Mouse (Mus musculus) forelimb bud, embryonic 11.5 days (tissue): ENCODE results near the gene Tspan33.

Source experiments
- DNase-seq: peaks from one replicate; pipeline ENCODE4 v3.0.0-alpha.2; 2012; ENCODE audit warnings: low read depth, low spot score

Gene Tspan33

DNA sequence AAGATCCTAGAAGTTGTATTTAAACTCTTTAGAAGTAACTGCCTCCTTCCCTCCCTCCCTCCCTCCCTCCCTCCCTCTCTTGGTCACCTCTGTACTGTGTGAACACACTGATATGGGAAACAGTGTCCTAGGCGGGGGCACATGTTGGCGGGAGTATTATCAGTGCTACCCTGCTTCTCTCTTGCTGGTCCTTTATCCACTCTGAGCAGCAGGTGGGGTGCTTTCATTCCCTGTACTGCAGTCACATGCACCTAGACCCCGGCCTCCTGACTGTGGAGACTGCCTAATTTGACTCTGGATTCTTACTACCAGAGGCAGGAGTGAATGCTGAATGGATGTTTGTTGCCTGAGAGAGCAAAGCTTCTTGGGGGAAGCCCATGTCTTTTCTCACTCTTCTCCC, 3.5 kb downstream of the Tspan33 start:
- no peak for DNase-seq

DNA sequence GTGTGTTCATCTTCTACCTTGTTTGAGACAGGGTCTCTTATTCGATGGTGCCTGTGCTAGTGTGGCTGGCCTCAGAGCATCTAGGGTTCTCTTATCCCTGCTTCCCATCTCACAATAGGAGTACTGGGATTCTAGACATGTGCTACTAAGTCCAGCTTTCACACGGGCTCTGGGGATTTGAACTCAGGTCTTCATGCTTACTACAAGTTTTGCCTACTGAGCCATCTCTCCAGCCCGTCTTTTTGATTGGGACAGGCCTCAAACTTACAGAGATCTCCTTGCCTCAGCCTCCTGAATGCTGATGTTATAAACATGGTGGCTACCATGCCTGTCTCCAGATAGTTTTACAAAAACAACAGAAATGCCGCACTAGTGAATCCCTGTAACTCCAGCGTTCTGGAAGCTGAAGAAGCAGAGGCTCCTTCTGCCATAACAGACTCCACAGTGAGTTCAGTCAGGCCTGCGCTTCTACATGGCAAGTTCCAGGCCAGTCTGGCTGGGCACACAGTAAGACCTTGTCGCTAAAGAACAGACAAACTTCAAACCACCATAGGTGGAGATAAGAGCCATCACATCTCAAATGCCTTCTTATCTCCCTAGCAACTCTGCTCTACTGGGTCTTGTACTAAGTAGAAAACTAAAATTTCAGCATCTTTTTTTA, 5.2 kb downstream of the Tspan33 start:
- no peak for DNase-seq

GRCm38 (mm10) chr6:29701051-29701450, 7.0 kb downstream of the Tspan33 start:
- DNase-seq = no peak

DNA sequence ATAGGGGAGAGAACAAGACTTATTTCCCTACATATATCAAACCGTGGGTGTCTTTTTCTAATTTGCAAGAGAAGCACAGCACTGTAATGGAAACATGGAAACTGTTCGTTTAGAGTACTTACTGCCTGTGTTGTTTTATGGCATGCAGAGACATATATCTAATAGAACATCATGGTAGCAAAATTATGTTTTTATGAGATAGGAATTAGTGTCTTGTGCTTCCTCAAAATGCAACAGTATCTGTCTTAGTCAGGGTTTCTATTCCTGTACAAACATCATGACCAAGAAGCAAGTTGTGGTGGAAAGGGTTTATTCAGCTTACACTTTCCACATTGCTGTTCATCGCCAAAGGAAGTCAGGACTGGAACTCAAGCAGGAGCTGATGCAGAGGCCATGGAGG, 8.1 kb downstream of the Tspan33 start:
- DNase-seq = no peak

DNA sequence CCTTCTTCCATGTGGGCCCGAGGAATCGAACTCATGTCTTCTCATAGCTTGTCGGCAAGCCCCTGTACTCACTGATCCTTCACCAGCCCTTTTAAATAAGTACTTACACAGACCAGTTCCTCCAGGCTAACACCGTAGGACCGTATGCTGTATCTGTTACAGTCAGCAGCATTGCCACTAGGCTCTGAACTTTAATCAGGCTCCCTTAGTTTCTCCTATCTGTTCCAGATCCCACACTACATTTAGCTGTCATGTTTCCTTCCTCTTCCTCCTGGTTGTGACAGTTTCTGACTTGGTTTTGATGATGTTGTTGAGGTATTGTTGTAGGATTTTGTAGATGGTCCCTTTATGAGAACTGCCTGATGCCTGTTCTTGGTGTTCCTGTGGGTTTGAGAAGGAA, 10.1 kb downstream of the Tspan33 start:
- no peak for DNase-seq

- no peak for DNase-seq
These were observed 13.9 kb downstream of the Tspan33 start for GRCm38 (mm10) chr6:29707902-29708301.

GRCm38 (mm10) chr6:29711318-29711717, 17.3 kb downstream of the Tspan33 start:
- peak; percentile 48 for DNase-seq

DNA sequence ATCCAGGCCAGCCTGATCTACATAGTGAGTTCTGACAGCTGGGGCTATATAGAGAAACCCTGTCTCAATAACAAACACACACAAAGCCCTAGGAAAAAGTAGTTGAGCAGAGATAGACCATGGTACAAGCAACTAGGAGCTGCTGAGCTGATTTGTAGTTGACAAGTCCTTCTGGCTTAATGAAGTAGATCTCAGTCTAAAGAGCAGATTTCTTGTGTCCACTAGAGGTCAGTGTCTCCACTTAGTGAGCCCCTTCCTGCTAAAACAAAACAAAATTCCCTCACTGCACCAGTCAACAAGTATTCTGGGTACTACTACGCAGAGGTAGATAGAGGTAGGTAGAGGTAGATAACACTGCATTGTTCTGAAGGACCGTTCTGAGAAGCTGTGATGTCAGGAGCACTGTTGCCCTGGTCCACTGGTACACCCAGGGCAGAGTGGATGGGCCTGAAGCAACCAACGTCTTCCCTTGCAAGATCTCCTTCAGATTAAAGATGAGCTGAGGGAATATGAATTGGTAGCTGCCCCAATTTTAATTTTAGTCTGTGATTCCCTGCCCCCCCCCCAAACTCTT, 18.1 kb downstream of the Tspan33 start:
- peak; percentile 78 for DNase-seq

DNA sequence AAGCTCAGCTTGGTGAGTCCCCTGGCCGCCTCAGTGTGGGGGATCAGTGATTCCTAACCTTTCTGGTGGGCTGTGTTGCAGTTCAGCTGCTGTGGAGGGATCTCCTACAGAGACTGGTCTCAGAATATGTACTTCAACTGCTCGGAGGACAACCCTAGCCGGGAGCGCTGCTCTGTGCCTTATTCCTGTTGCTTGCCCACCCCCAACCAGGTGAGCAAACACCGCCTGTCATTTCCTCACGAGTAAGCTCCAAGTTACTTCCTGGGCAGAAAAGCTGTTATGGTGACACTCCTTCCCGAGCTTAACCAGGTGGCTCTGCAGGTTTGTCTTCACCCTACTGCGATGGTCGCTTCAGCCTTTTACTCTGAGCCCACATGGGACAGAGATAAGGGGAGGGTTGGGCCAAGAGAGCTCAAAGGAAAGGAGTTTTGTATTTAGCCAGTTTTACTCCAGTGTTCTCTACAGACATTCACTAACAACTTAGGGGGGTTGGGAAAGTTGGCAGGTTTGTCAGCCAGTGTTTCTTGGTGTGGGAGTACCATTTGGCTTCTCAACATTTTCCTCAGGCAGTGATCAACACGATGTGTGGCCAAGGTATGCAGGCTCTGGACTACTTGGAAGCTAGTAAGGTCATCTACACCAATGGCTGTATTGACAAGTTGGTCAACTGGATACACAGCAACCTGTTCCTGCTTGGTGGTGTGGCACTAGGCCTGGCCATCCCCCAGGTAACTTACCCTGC, 22.8 kb downstream of the Tspan33 start:
- no peak for DNase-seq

GRCm38 (mm10) chr6:29717541-29717940, 23.5 kb downstream of the Tspan33 start:
- no peak for DNase-seq

DNA sequence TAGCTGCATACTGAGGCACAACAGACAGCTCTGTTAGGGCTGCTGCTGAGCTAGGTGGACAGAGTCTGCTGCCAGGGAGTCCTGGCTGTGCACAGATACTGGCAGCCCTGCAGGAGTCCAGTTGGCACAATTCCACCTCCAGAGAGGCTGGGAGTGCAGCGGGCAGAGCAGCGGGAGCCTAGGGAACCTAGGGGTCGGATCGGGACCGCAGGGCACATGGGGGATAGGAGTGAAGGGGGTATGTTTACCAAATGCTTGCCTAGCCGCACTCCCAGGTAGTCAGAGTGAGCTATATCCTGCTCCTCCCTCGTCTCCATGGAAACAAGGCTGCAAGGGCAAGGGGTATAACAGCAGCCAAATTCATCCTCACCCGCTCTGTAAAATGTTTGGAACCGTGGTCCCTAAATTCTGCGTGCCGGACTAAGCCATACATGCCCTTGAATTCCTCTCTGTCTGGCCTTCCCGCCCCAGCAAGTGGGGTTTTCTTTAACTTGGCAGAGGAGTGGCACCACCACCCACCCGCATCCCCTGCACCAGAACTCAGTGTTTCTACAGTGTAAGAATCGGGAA, 24.0 kb downstream of the Tspan33 start:
- no peak for DNase-seq

- DNase-seq = peak; percentile 56
These were observed 24.9 kb downstream of the Tspan33 start for GRCm38 (mm10) chr6:29718894-29719329.

DNA sequence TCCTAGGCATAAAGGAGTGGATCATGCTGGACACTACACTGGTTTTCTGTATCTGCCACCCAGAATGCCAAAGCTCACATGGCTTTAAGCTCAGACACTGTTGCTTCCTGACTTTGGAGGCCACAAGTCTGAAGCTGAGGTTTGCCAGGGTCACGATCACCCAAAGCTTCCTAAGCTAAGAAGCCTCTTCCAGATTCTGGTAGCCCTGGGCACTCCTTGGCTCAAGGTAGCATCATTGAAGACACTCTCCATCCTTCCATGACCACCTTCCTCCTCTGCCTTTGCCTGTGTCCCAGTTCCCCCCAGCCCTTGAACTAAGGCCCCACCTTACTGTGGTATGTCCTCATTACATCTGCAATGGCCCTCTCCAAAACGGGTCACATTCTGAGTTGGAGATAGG, 27.9 kb downstream of the Tspan33 start:
- DNase-seq = no peak

DNA sequence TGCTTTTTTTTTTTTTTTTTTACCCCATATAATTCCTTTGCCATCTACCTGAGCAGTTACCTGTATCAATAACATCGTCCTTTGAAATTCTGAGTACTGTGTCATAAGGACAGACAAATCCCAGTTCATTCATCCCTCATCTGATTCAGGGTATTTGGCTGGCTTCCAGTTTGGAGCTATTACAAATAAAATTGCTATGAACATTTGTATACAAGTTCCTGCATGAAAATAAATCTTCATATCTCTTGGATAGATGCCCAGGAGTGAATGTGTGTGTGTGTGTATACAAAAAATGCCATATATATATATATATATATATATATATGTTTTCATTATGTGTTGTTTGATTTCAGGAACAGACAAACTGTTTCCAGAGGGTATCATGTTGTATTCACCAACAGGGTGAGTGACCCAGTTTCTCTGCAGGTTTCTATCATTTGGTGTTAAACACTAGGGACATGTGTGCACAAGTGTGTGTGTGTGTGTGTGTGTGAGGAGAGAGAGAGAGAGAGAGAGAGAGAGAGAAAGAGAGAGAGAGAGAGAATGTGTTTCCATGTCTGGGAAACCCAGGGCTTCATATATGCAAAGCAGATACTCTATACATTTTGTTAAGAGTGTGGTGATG, 32.7 kb downstream of the Tspan33 start:
- DNase-seq = no peak

- no peak for DNase-seq
These were observed 34.0 kb downstream of the Tspan33 start for GRCm38 (mm10) chr6:29728035-29728434.

DNA sequence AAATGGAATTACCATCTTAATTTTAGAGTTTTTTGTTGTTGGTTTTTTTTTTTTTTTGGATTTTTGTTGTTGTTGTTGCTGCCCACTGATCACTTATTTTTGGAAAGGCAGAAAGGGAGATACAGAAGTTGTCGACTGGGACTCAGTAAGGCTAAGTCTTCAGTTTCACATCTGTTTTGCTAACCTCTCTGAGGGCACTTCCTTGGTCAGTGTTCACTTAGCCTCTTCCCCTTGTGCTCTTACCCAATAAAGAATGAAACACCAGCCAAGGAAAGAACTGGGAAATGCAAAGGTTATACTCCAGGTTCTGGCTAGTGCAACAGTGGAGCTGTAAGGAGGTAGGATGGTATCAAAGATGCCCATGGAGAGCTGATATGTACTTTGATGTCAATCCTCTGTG, 35.5 kb downstream of the Tspan33 start:
- DNase-seq = no peak

DNA sequence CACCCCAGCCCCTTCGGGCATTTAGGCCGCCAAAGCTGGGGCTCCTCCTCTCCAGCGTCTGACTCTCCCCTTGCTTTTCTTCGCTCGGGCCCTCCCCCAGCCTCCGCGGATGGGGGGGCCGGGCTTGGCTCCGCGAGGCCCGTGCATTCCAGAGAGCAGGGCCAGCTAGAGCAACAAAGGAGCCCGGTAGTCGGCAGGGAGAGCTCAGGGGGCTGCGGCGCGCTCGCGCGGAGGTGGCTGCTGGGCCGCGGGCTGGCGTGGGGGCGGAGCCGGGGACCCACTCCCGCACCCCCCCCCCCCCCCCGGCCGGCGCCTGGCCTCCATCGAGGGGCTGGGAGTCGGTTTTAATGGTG, 41.3 kb downstream of the Tspan33 start, which contains the start of gene Smo:
Smo (plus strand) TSS at position 168 of the 353 bp plus-strand sequence.
- DNase-seq = peak; percentile 93

GRCm38 (mm10) chr6:29735689-29736451, 41.8 kb downstream of the Tspan33 start:
- peak; percentile 58 for DNase-seq

- no peak for DNase-seq
These were observed 42.8 kb downstream of the Tspan33 start for GRCm38 (mm10) chr6:29736610-29737458.

GRCm38 (mm10) chr6:29751466-29752152, 57.6 kb downstream of the Tspan33 start:
- no peak for DNase-seq
